Mouse (Mus musculus) stomach, postnatal 0 days (tissue): ENCODE results near the gene Snx27. TPM values are rescaled to one million over a fixed set of nuclear protein-coding genes. Genes with fewer than 3 reads are reported as not detected.

ENCODE experiments used
- ATAC-seq: fragments of 200-750 bp; cut with Nextera tagmentation; 2 replicates; pipeline ENCODE4 v1.8.0; 2017; ENCODE audit not compliant: low FRiP score, low TSS enrichment
- DNase-seq: peaks from one replicate; pipeline ENCODE4 v3.0.0-alpha.2; 2016; ENCODE audit warnings: low spot score
- H3K27ac ChIP-seq: fragments of 300-500 bp; sonication (generic); replicated peaks from 2 replicates; pipeline ENCODE4 v1.5.1; 2014; ENCODE audit warnings: mild to moderate bottlenecking, control low read depth
- H3K27me3 ChIP-seq: fragments of 300-500 bp; sonication (generic); 2 replicates; pipeline ENCODE4 v1.6.1; 2014; ENCODE audit warnings: low read length; ENCODE audit not compliant: control insufficient read depth, insufficient read depth
- H3K36me3 ChIP-seq: fragments of 300-500 bp; sonication (generic); 2 replicates; pipeline ENCODE4 v1.6.1; 2014; ENCODE audit warnings: low read length, mixed read lengths; ENCODE audit not compliant: control insufficient read depth, insufficient read depth
- H3K4me1 ChIP-seq: fragments of 300-500 bp; sonication (generic); replicated peaks from 2 replicates; pipeline ENCODE4 v1.6.1; 2014; ENCODE audit warnings: antibody characterized with exemption; ENCODE audit not compliant: control insufficient read depth, insufficient read depth
- H3K4me2 ChIP-seq: fragments of 300-500 bp; sonication (generic); replicated peaks from 2 replicates; pipeline ENCODE4 v1.6.1; 2014; ENCODE audit warnings: low read depth, mild to moderate bottlenecking, control low read depth, moderate library complexity
- H3K4me3 ChIP-seq: fragments of 300-500 bp; sonication (generic); 2 replicates; pipeline ENCODE4 v1.5.1; 2014; ENCODE audit warnings: low read depth, low read length, control low read depth
- H3K9ac ChIP-seq: fragments of 300-500 bp; sonication (generic); 2 replicates; pipeline ENCODE4 v1.6.1; 2014; ENCODE audit warnings: mild to moderate bottlenecking, low read length, control low read depth, mixed read lengths
- H3K9me3 ChIP-seq: fragments of 300-500 bp; sonication (generic); 2 replicates; pipeline ENCODE4 v1.6.1; 2016; ENCODE audit warnings: low read length; ENCODE audit not compliant: control insufficient read depth
- CTCF ChIP-seq: IDR thresholded peaks from 2 replicates; pipeline ENCODE4 v1.5.1; 2016; ENCODE audit warnings: antibody characterized with exemption, low read depth, mild to moderate bottlenecking, moderate library complexity
- EP300 ChIP-seq: optimal IDR thresholded peaks from 2 replicates; pipeline ENCODE3; 2016; ENCODE audit warnings: antibody characterized with exemption
- WGBS: fragments of 180-500 bp; shearing (Covaris S2); extraction: QIAGEN DNeasy Blood & Tissue Kit; methylation state at CpG from one replicate; pipeline ENCODE4 v1.1.7; 2014; 5-methylcytosine and 5-hydroxymethylcytosine counted together
- polyA plus RNA-seq: library from polyadenylated mRNA; unstranded; fragments of >200 nt; fragmentation: Nextera tagmentation; extraction: Ambion mirVana; gene quantifications from 2 replicates; pipeline ENCODE4 v1.2.1, GENCODE M21; 2015

Snx27 gene
- polyA plus RNA-seq, 1 experiment from 2014 or later, result 17.6 TPM

DNA sequence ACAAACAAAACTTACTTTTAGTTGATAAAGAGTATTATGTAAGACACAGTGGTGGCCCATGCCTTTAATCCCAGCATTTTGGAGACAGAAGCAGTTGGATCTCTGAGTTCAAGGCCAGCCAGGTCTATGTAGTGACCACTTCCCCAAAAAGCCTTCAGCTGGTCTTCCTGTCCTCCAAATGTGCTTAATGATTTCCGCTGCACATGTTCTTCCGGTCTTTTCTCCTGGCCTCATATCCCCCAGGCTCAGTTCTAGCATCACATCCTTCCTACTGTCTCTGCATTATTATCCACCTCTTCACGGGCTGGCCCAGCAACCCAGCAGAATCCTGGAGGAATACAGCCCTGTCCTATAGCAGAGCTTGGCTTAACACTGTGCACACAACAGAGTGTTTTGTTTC, 27.1 kb upstream of the Snx27 start:
- Histone ChIP-seq H3K9ac (no peak overlapping the region), H3K4me3 (no peak overlapping the region), H3K27ac (no peak overlapping the region), H3K4me2 (no peak overlapping the region), H3K9me3 (no peaks in the 10 kb centered on the region), H3K36me3 (no peaks in the 10 kb centered on the region), H3K4me1 (no peaks in the 10 kb centered on the region), H3K27me3 (no peaks in the 10 kb centered on the region)
- DNase-seq, result no peak
- no peak for ATAC-seq
- 89% methylated on average over 3 of the region's 3 CpGs for WGBS
- TF ChIP-seq CTCF (no peak), EP300 (no peak)

DNA sequence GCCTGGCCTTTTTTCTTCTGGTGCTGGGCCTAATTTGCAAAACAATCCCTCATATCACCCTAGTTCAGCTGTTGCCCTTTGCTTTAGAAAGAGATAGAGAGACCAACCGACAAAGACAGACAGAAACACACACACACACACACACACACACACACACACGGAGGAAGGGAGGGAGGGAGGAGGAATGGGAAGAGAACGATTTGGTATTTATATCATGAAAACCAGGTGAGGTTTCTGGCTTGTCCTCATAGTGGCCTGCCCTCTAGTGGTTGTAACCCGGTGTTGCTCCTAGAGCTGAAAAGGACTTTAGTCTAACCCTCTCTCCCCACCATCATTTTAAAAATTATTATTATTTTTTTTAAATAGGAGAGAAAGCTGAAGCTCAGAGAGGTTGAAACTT, 19.4 kb upstream of the Snx27 start:
- peak; percentile 53; the same call in 1 of the 2 replicates for ATAC-seq
- TF ChIP-seq CTCF, result peak; percentile 86
- no peak for TF ChIP-seq EP300
- no peaks in the 10 kb centered on the region for H3K36me3 ChIP-seq
- DNase-seq, result peak; percentile 62
- no peak overlapping the region for H3K9ac ChIP-seq
- no peaks in the 10 kb centered on the region for H3K27me3 ChIP-seq
- 3% methylated on average over 4 of the region's 4 CpGs for WGBS
- no peaks in the 10 kb centered on the region for H3K9me3 ChIP-seq
- no peak overlapping the region for H3K4me3 ChIP-seq
- no peak overlapping the region for H3K4me2 ChIP-seq
- no peak overlapping the region for H3K27ac ChIP-seq
- H3K4me1 ChIP-seq, result no peaks in the 10 kb centered on the region

DNA sequence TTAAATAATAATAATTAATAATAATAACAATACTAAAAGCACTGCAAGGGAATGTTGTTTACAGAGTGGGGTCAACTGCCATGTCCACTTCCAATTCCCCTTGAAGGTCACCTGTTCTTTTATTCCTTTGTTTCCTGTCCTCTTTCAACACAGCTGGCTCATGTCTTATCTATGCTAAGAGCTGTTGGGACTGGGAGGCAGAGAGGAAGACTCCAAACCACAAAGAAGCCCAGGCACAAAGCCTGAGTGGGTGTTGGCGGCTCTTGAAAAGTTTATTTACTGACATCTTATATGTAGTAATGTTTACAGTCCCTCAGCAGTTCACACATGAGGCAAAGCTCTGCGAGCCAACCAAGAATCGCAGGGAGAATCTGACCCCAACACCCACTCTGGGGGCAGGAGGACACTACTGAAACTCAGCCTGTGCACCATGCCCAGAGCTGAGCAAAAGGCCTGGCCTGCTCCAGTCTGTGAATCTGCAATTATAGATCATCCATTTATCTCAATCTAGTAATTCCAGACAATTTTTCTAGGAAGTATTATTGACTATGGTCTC, 14.8 kb upstream of the Snx27 start:
- Histone ChIP-seq H3K4me3 (no peak overlapping the region), H3K4me2 (no peak overlapping the region), H3K4me1 (no peaks in the 10 kb centered on the region), H3K9ac (no peak overlapping the region), H3K27ac (no peak overlapping the region), H3K27me3 (no peaks in the 10 kb centered on the region), H3K36me3 (no peaks in the 10 kb centered on the region), H3K9me3 (no peaks in the 10 kb centered on the region)
- ATAC-seq (no peak), DNase-seq (no peak)
- 33% methylated on average over 3 of the region's 3 CpGs for WGBS
- no peak for TF ChIP-seq CTCF
- TF ChIP-seq EP300, result no peak

DNA sequence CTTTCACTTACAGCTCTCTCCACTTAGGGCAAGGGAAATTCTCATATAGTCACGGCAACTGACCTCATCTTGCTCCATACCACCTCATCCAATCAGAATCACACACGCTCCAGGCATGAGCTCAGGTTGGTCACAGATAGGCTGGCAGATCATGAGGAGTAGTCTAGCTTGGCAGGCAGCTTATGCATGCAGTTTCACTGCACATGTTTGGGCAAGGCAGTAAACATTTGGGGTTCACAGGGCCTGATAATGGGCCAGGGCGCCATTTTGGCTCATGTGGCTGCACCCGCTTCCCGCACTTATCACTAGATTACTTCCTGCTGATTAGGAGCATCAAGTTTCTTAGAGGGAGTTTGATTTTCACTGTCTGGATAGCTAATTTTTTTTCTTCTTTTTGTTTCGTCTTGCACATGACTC, 13.4 kb upstream of the Snx27 start:
- DNase-seq (no peak), ATAC-seq (no peak)
- Histone ChIP-seq H3K4me2 (no peak overlapping the region), H3K27me3 (no peaks in the 10 kb centered on the region), H3K9ac (no peak overlapping the region), H3K9me3 (no peaks in the 10 kb centered on the region), H3K4me1 (no peaks in the 10 kb centered on the region), H3K27ac (no peak overlapping the region), H3K4me3 (no peak overlapping the region), H3K36me3 (no peaks in the 10 kb centered on the region)
- no peak for TF ChIP-seq CTCF
- TF ChIP-seq EP300, result no peak
- 76% methylated on average over 6 of the region's 6 CpGs for WGBS

DNA sequence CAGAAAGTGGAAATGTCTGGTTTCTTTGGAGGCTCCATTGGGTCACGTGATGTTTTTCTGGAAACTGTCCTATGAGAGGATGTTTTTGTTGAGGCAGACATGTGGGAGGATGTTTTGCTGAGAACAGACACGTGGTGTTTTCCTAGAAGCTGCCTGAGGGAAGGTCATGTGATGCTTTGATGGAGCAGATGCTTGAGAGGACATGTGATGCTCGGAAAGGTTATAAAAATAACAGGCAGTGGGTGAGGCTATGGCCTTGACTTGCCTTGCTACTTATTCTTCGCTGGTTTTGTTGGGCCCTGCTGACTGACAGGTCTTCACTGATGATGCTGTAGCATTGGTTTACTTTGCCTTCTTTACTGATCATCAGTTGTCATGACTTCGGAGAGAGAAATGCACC, 8.6 kb upstream of the Snx27 start:
- WGBS, result 83% methylated on average over 5 of the region's 5 CpGs
- no peak for ATAC-seq

DNA sequence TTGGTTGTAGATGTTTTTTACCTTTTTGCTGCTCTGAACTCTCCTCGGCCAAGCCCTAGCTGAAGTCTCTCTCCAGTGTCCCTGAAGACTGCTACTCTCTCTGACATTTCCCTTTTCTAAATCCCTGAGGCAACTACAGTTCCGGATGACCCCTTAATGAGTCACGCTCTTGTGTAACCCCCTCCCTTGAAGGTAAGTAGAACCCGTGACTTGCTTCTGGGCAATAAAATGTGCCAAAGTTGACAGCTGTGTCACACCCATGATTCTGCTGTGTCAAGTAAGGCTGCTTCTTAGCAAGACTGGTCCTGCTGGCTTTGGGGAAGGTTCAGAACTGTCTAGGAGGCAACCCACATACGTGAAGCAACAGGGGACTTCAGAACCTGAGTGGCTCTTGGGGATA, 5.4 kb upstream of the Snx27 start:
- H3K9me3 ChIP-seq, result no peaks in the 10 kb centered on the region
- DNase-seq, result no peak
- H3K9ac ChIP-seq, result no peak overlapping the region
- H3K27me3 ChIP-seq, result no peaks in the 10 kb centered on the region
- WGBS, result 52% methylated on average over 5 of the region's 5 CpGs
- ATAC-seq, result peak; percentile 66
- H3K4me2 ChIP-seq, result no peak overlapping the region
- no peak overlapping the region for H3K4me3 ChIP-seq
- no peaks in the 10 kb centered on the region for H3K4me1 ChIP-seq
- H3K27ac ChIP-seq, result no peak overlapping the region; the same call in 1 of the 2 replicates
- no peaks in the 10 kb centered on the region for H3K36me3 ChIP-seq
- TF ChIP-seq CTCF (no peak), EP300 (peak; percentile 75)

More for the DNA sequence above, 8.6 kb upstream of the Snx27 start:
- DNase-seq, result no peak
- Histone ChIP-seq H3K4me3 (no peak overlapping the region), H3K27me3 (no peaks in the 10 kb centered on the region), H3K9me3 (no peaks in the 10 kb centered on the region), H3K4me2 (no peak overlapping the region), H3K9ac (no peak overlapping the region), H3K4me1 (no peaks in the 10 kb centered on the region), H3K27ac (no peak overlapping the region), H3K36me3 (no peaks in the 10 kb centered on the region)
- TF ChIP-seq CTCF (no peak), EP300 (no peak)
